32 mouse cellular contexts compared by ENCODE assay signal in genomic region chr11:3993914-3994313, GRCm38 (mm10). TPM values are rescaled to one million over a fixed set of nuclear protein-coding genes. Genes with fewer than 3 reads are reported as not detected.
"Had no signal": no experiment of that assay in that cellular context is flagged by ENCODE, and none has a peak within 500 bp of the region (broad histone marks: within the 10 kb centered on the region; RNA-seq: fewer than 3 reads in every experiment).

No protein-coding gene starts in this region.

- H3K4me2 ChIP-seq: embryonic facial prominence, embryonic 12.5 days; embryonic facial prominence, embryonic 13.5 days; embryonic facial prominence, embryonic 15.5 days; forebrain, embryonic 12.5 days; forebrain, embryonic 13.5 days; forebrain, embryonic 15.5 days had no signal

- H3K4me3 ChIP-seq: embryonic facial prominence, embryonic 10.5 days; embryonic facial prominence, embryonic 12.5 days; embryonic facial prominence, embryonic 13.5 days; embryonic facial prominence, embryonic 15.5 days; erythroblast, embryonic 14.5 days; forebrain, embryonic 10.5 days; forebrain, embryonic 12.5 days; forebrain, embryonic 13.5 days; forebrain, embryonic 15.5 days; gastrocnemius, adult 2 months had no signal

- DNase-seq: cerebellum, adult 18-20 months; cerebellum, adult 2 months; cerebellum, adult 8-10 months; cerebellum, adult 9-10 months; cerebellum, adult 9-11 months; cerebellum, postnatal 10 days; cerebellum, postnatal 14 days; cerebellum, postnatal 25 days; cerebellum, postnatal 36 days; embryo, embryonic 11 days; forebrain, postnatal 0 days; gastrocnemius, adult 2 months; gastrocnemius, postnatal 10 days; gastrocnemius, postnatal 14 days; gastrocnemius, postnatal 25 days; gastrocnemius, postnatal 36 days; heart, adult 11 months had no signal

- ATAC-seq: forebrain, embryonic 13.5 days; forebrain, embryonic 14.5 days; forebrain, embryonic 15.5 days; forebrain, embryonic 16.5 days; forebrain, postnatal 0 days had no signal

- H3K36me3 ChIP-seq: embryonic facial prominence, embryonic 10.5 days; embryonic facial prominence, embryonic 12.5 days; embryonic facial prominence, embryonic 13.5 days; embryonic facial prominence, embryonic 15.5 days; forebrain, embryonic 10.5 days; forebrain, embryonic 12.5 days; forebrain, embryonic 15.5 days had no signal

- H3K9ac ChIP-seq: embryonic facial prominence, embryonic 12.5 days; embryonic facial prominence, embryonic 13.5 days; embryonic facial prominence, embryonic 15.5 days; forebrain, embryonic 12.5 days; forebrain, embryonic 13.5 days; forebrain, embryonic 15.5 days; forebrain, postnatal 0 days had no signal

- H3K27ac ChIP-seq: embryonic facial prominence, embryonic 10.5 days; embryonic facial prominence, embryonic 12.5 days; embryonic facial prominence, embryonic 13.5 days; embryonic facial prominence, embryonic 15.5 days; forebrain, embryonic 10.5 days; forebrain, embryonic 12.5 days; forebrain, embryonic 13.5 days; forebrain, embryonic 15.5 days; gastrocnemius, adult 2 months had no signal

- H3K9me3 ChIP-seq: embryonic facial prominence, embryonic 10.5 days; embryonic facial prominence, embryonic 12.5 days; embryonic facial prominence, embryonic 13.5 days; embryonic facial prominence, embryonic 15.5 days; forebrain, embryonic 10.5 days; forebrain, embryonic 12.5 days; forebrain, embryonic 13.5 days; forebrain, embryonic 15.5 days had no signal

RNA-seq across cellular contexts. Expression of gene Gal3st1, which starts 10.5 kb away (rescaled TPM):
- polyA plus RNA-seq: erythroblast, embryonic 14.5 days had no signal

RNA-seq across cellular contexts. Expression of gene 4930556J24Rik, which starts 17.3 kb away (rescaled TPM):
- polyA plus RNA-seq: embryonic facial prominence, embryonic 11.5 days; embryonic facial prominence, embryonic 14.5 days; erythroblast, embryonic 14.5 days; forebrain, embryonic 11.5 days; forebrain, embryonic 13.5 days; forebrain, embryonic 14.5 days; forebrain, embryonic 15.5 days; forebrain, postnatal 0 days; gonadal fat pad, adult 2 months had no signal

RNA-seq across cellular contexts. Expression of gene Sec14l4, which starts 37.3 kb away (rescaled TPM):
- polyA plus RNA-seq: embryonic facial prominence, embryonic 10.5 days; embryonic facial prominence, embryonic 11.5 days; embryonic facial prominence, embryonic 12.5 days; erythroblast, embryonic 14.5 days; forebrain, embryonic 10.5 days; forebrain, embryonic 11.5 days; forebrain, embryonic 12.5 days; forebrain, embryonic 13.5 days; forebrain, embryonic 14.5 days; forebrain, embryonic 15.5 days; forebrain, embryonic 16.5 days; forebrain, postnatal 0 days had no signal
